Mouse (Mus musculus): ENCODE data around the gene BC005624.

DNA sequence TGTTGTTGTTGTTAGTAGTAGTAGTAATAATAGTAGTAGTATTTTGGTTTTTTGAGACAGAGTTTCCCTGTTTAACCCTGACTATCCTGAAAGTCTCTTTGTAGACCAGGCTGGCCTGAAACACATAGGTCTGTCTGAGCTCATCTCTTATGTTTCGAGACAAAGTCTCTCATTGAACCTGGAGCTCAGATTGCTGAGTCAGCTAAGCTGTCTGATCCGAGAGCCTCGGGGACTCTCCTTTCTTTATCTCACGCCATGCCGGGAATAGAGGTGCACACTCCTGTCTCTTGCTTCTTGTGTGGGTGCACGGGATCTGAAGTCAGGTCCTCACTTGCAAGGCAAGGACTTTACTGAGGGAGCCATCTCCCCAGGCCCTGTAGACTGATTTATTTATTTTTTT, 49.0 kb downstream of the BC005624 start:
- TF ChIP-seq EP300 (IDR thresholded peaks at IDR 0.05) (no peak), CTCF (IDR thresholded peaks at IDR 0.05) (no peak)

Measured in lung, postnatal 0 days (tissue).